Mouse (Mus musculus): ENCODE measurements at regions not wholly inside any gene's neighbourhood (a gene's known extent, or its start where the extent isn't known, plus 50 kb on each side); places are given as distances from the start of the nearest gene placed in this dataset.

GRCm38 (mm10) chrX:58445624-58446323 lies 423.3 kb downstream of the Zic3 start:
- DNase-seq (ENCODE audit: low read depth, low spot score), result no peak

- no peak for DNase-seq (ENCODE audit: low read depth, low spot score)
These were observed 425.1 kb downstream of the Zic3 start for GRCm38 (mm10) chrX:58447605-58448004.

GRCm38 (mm10) chrX:58469683-58470082 lies 439.5 kb upstream of the 4930550L24Rik start:
- no peak for DNase-seq (ENCODE audit: low read depth, low spot score)

- DNase-seq (ENCODE audit: low read depth, low spot score), result no peak
These were observed 438.2 kb upstream of the 4930550L24Rik start for GRCm38 (mm10) chrX:58470986-58471385.

GRCm38 (mm10) chrX:58490861-58491260 lies 418.3 kb upstream of the 4930550L24Rik start:
- DNase-seq (ENCODE audit: low read depth, low spot score), result peak; percentile 1

- no peak for DNase-seq (ENCODE audit: low read depth, low spot score)
These were observed 405.6 kb upstream of the 4930550L24Rik start for GRCm38 (mm10) chrX:58503573-58503972.

GRCm38 (mm10) chrX:58514925-58515324 lies 394.2 kb upstream of the 4930550L24Rik start:
- no peak for DNase-seq (ENCODE audit: low read depth, low spot score)
